Mouse (Mus musculus): ENCODE results near the gene Fbrs. TPM values are rescaled to one million over a fixed set of nuclear protein-coding genes. Genes with fewer than 3 reads are reported as not detected.

Fbrs gene
- polyA plus RNA-seq, 1 experiment from 2014 or later: 11.9 TPM

DNA sequence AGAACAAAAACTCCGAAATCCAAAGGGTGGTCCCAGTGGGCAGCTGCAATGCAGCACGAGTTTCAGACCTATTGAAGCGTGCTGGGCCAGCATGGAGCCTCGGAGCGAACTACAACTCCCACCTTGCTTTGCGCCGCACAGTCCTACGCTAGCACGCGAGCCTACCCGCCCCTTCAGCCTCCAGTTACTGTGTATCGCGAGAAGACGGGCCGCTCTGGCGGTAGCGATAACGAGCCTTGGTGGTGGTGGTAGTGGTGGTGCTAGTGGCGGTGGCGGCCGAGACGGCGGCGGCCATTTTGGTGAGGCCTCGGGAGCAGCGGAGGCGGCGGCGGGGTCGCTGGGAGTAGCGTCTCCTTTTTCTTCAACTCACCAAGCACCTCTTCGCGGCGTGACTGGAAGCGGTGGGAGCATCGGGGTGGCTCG is 32.8 kb downstream of the Fbrs start, which contains the start of gene Srcap:
TSS of gene Srcap (plus strand) at position 176 of the 423 bp plus-strand sequence.
- Histone ChIP-seq H3K9ac (peak within 1 kb of the TSS; percentile 89), H3K27me3 (no peaks in the 10 kb centered on the region), H3K4me3 (peak within 1 kb of the TSS; percentile 79), H3K9me3 (replicated peaks) (no peaks in the 10 kb centered on the region), H3K4me1 (peaks cover 19% of the 10 kb centered on the region), H3K27ac (peak within 1 kb of the TSS; percentile 98), H3K36me3 (ENCODE audit: poor library complexity, severe bottlenecking) (peaks cover 23% of the 10 kb centered on the region), H3K4me2 (peak within 1 kb of the TSS; percentile 65)
- WGBS: under 1% methylated on average over 32 of the region's 37 CpGs
- ATAC-seq: peak; percentile 99

- under 1% methylated on average over 78 of the region's 93 CpGs for WGBS
- peak; percentile 79 for ATAC-seq
- Histone ChIP-seq H3K4me1 (peaks cover 19% of the 10 kb centered on the region), H3K27ac (peak overlapping the region; percentile 98), H3K4me3 (peak overlapping the region; percentile 79), H3K36me3 (ENCODE audit: poor library complexity, severe bottlenecking) (peaks cover 29% of the 10 kb centered on the region), H3K9me3 (replicated peaks) (no peaks in the 10 kb centered on the region), H3K9ac (peak overlapping the region; percentile 89), H3K4me2 (peak overlapping the region; percentile 65), H3K27me3 (no peaks in the 10 kb centered on the region)
These were observed 33.4 kb downstream of the Fbrs start for GRCm38 (mm10) chr7:127512231-127513015.

GRCm38 (mm10) chr7:127513016-127513390 is 34.0 kb downstream of the Fbrs start:
- H3K9ac ChIP-seq: peak overlapping the region; percentile 89
- H3K4me2 ChIP-seq: peak overlapping the region; percentile 65
- peaks cover 19% of the 10 kb centered on the region for H3K4me1 ChIP-seq
- WGBS: 46% methylated on average over 8 of the region's 8 CpGs
- ATAC-seq: no peak
- H3K4me3 ChIP-seq: peak overlapping the region; percentile 79
- H3K36me3 ChIP-seq (ENCODE audit: poor library complexity, severe bottlenecking): peaks cover 35% of the 10 kb centered on the region
- no peaks in the 10 kb centered on the region for H3K9me3 ChIP-seq (replicated peaks)
- peak overlapping the region; percentile 98; the same call in 1 of the 2 replicates for H3K27ac ChIP-seq
- no peaks in the 10 kb centered on the region for H3K27me3 ChIP-seq

- H3K36me3 ChIP-seq (ENCODE audit: poor library complexity, severe bottlenecking): peaks cover 42% of the 10 kb centered on the region
- H3K4me2 ChIP-seq: peak overlapping the region; percentile 65
- H3K27me3 ChIP-seq: no peaks in the 10 kb centered on the region
- H3K9ac ChIP-seq: 0 out of 2 replicates have a peak overlapping the region, but pooled peaks have one; percentile 34
- H3K4me1 ChIP-seq: peaks cover 19% of the 10 kb centered on the region
- H3K27ac ChIP-seq: no peak overlapping the region
- no peaks in the 10 kb centered on the region for H3K9me3 ChIP-seq (replicated peaks)
- WGBS: 88% methylated on average over 3 of the region's 3 CpGs
- H3K4me3 ChIP-seq: peak overlapping the region; percentile 79
- no peak for ATAC-seq
These were observed 34.8 kb downstream of the Fbrs start for GRCm38 (mm10) chr7:127513781-127514180.

DNA sequence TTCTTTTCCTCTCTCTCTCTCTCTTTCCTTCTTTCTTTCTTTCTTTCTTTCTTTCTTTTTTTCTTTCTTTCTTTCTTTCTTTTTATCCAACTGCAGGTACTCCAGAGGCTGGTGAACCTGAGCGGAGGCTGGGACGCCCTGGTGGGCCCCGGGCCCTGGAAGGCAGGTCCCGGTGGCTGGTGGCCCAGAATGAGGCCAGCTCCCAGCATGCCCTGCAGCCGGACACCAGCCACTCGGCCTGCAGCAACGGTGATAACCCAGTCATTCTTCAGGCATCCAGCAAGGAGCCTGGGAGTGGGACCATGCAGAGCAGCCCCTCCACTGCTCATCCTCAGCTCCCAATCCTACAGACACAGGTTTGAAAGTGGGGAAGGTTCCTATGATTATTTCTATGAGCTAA is 36.8 kb downstream of the Fbrs start:
- Histone ChIP-seq H3K4me3 (no peak overlapping the region), H3K27ac (no peak overlapping the region), H3K4me2 (no peak overlapping the region), H3K36me3 (ENCODE audit: poor library complexity, severe bottlenecking) (peaks cover 60% of the 10 kb centered on the region), H3K9ac (no peak overlapping the region), H3K9me3 (replicated peaks) (no peaks in the 10 kb centered on the region), H3K27me3 (no peaks in the 10 kb centered on the region), H3K4me1 (peaks cover 19% of the 10 kb centered on the region)
- 94% methylated on average over 7 of the region's 7 CpGs for WGBS
- ATAC-seq: no peak

DNA sequence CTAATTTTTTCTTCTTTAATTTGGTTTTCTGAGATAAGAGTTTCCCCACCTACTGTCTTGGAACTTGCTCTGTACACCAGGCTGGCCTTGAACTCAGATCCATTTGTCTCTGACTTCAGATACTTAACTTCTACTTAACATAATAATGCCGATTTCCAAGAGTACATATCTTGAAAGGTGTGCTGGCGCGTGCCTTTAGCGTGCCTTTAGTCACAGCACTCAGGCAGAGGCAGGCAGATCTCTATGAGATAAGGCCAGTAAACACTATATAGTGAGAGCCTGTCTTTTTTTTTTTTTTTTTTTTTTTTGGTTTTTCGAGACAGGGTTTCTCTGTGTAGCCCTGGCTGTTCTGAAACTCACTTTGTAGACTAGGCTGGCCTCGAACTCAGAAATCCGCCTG is 37.3 kb downstream of the Fbrs start:
- peaks cover 15% of the 10 kb centered on the region for H3K4me1 ChIP-seq
- no peak overlapping the region for H3K27ac ChIP-seq
- H3K27me3 ChIP-seq: no peaks in the 10 kb centered on the region
- 94% methylated on average over 7 of the region's 7 CpGs for WGBS
- H3K36me3 ChIP-seq (ENCODE audit: poor library complexity, severe bottlenecking): peaks cover 65% of the 10 kb centered on the region
- no peak overlapping the region for H3K9ac ChIP-seq
- H3K9me3 ChIP-seq (replicated peaks): no peaks in the 10 kb centered on the region
- H3K4me2 ChIP-seq: no peak overlapping the region
- no peak for ATAC-seq
- no peak overlapping the region for H3K4me3 ChIP-seq

- WGBS: 93% methylated on average over 3 of the region's 3 CpGs
- no peak within 1 kb of the TSS for H3K4me3 ChIP-seq
- peaks cover 93% of the 10 kb centered on the region for H3K36me3 ChIP-seq (ENCODE audit: poor library complexity, severe bottlenecking)
- H3K4me1 ChIP-seq: no peaks in the 10 kb centered on the region
- no peaks in the 10 kb centered on the region for H3K9me3 ChIP-seq (replicated peaks)
- no peak within 1 kb of the TSS for H3K27ac ChIP-seq
- ATAC-seq: no peak
- H3K4me2 ChIP-seq: no peak within 1 kb of the TSS
- H3K27me3 ChIP-seq: no peaks in the 10 kb centered on the region
- no peak within 1 kb of the TSS for H3K9ac ChIP-seq
These were observed 40.3 kb downstream of the Fbrs start, which contains the start of gene Gm42715 for GRCm38 (mm10) chr7:127519284-127519683. TSS of gene Gm42715 (plus strand) at chr7:127519584.

Small RNA genes lying within 50 kb of the gene (microRNA-seq; reads per million reads assigned to microRNA genes)
- not detected for gene Gm47278
- not detected for gene Mir7060

Other genes starting within 250 kb of the Fbrs start
- gene Zfp553, start 246.1 kb upstream of the Fbrs start, polyA plus RNA-seq (2015; fragmentation: Nextera tagmentation; extraction: Ambion mirVana): 68.9 and 73.1 TPM in 2 replicates
- gene Sept1, start 246.1 kb upstream of the Fbrs start, polyA plus RNA-seq (2015; fragmentation: Nextera tagmentation; extraction: Ambion mirVana): 31.8 and 33.4 TPM in 2 replicates
- 53.9 and 54.2 TPM in 2 replicates for gene Zfp771, start 234.9 kb upstream of the Fbrs start, polyA plus RNA-seq (2015; fragmentation: Nextera tagmentation; extraction: Ambion mirVana)
- gene Dctpp1, start 218.5 kb upstream of the Fbrs start, polyA plus RNA-seq (2015; fragmentation: Nextera tagmentation; extraction: Ambion mirVana): 224 and 229 TPM in 2 replicates
- 51.1 and 53.2 TPM in 2 replicates for gene Sephs2, start 205.1 kb upstream of the Fbrs start, polyA plus RNA-seq (2015; fragmentation: Nextera tagmentation; extraction: Ambion mirVana)
- gene Itgal, start 182.9 kb upstream of the Fbrs start, polyA plus RNA-seq (2015; fragmentation: Nextera tagmentation; extraction: Ambion mirVana): 0.19 and 0.26 TPM in 2 replicates
- gene Zfp768, start 133.6 kb upstream of the Fbrs start, polyA plus RNA-seq (2015; fragmentation: Nextera tagmentation; extraction: Ambion mirVana): 11.8 and 12.6 TPM in 2 replicates
- gene Zfp747, start 103.1 kb upstream of the Fbrs start, polyA plus RNA-seq (2015; fragmentation: Nextera tagmentation; extraction: Ambion mirVana): 6.4 and 8.6 TPM in 2 replicates
- 5.3 and 5.5 TPM in 2 replicates for gene 9130019O22Rik, start 92.0 kb upstream of the Fbrs start, polyA plus RNA-seq (2015; fragmentation: Nextera tagmentation; extraction: Ambion mirVana)
- gene E430018J23Rik, start 85.6 kb upstream of the Fbrs start, polyA plus RNA-seq (2015; fragmentation: Nextera tagmentation; extraction: Ambion mirVana): 6.0 and 7.2 TPM in 2 replicates
- gene Zfp764, start 72.4 kb upstream of the Fbrs start, polyA plus RNA-seq (2015; fragmentation: Nextera tagmentation; extraction: Ambion mirVana): 4.3 and 5.4 TPM in 2 replicates
- gene Zfp688, start 57.1 kb upstream of the Fbrs start, polyA plus RNA-seq (2015; fragmentation: Nextera tagmentation; extraction: Ambion mirVana): 30.3 and 36.2 TPM in 2 replicates
- gene Zfp689, start 30.0 kb upstream of the Fbrs start, polyA plus RNA-seq (2015; fragmentation: Nextera tagmentation; extraction: Ambion mirVana): 16.6 and 17.4 TPM in 2 replicates
- 49.6 and 51.0 TPM in 2 replicates for gene Prr14, start 19.6 kb upstream of the Fbrs start, polyA plus RNA-seq (2015; fragmentation: Nextera tagmentation; extraction: Ambion mirVana)
- gene Srcap, start 32.8 kb downstream of the Fbrs start, polyA plus RNA-seq (2015; fragmentation: Nextera tagmentation; extraction: Ambion mirVana): 50.3 and 55.2 TPM in 2 replicates
- 19.5 and 21.2 TPM in 2 replicates for gene Gm42715, start 40.4 kb downstream of the Fbrs start, polyA plus RNA-seq (2015; fragmentation: Nextera tagmentation; extraction: Ambion mirVana)
- gene Tmem265, start 82.2 kb downstream of the Fbrs start, polyA plus RNA-seq (2015; fragmentation: Nextera tagmentation; extraction: Ambion mirVana): 5.0 and 5.7 TPM in 2 replicates
- gene Phkg2, start 94.1 kb downstream of the Fbrs start, polyA plus RNA-seq (2015; fragmentation: Nextera tagmentation; extraction: Ambion mirVana): 58.6 and 63.4 TPM in 2 replicates
- 13.8 and 15.6 TPM in 2 replicates for gene Ccdc189, start 109.4 kb downstream of the Fbrs start, polyA plus RNA-seq (2015; fragmentation: Nextera tagmentation; extraction: Ambion mirVana)
- 43.1 and 51.9 TPM in 2 replicates for gene Rnf40, start 109.6 kb downstream of the Fbrs start, polyA plus RNA-seq (2015; fragmentation: Nextera tagmentation; extraction: Ambion mirVana)
- 18.6 and 22.0 TPM in 2 replicates for gene Zfp629, start 136.6 kb downstream of the Fbrs start, polyA plus RNA-seq (2015; fragmentation: Nextera tagmentation; extraction: Ambion mirVana)
- gene Bcl7c, start 229.7 kb downstream of the Fbrs start, polyA plus RNA-seq (2015; fragmentation: Nextera tagmentation; extraction: Ambion mirVana): 36.6 and 40.8 TPM in 2 replicates
- 3.8 and 4.4 TPM in 2 replicates for gene Ctf1, start 233.5 kb downstream of the Fbrs start, polyA plus RNA-seq (2015; fragmentation: Nextera tagmentation; extraction: Ambion mirVana)

All from forebrain, embryonic 13.5 days (tissue).